Mouse (Mus musculus): ENCODE data around the gene Gm8362. TPM values are rescaled to one million over a fixed set of nuclear protein-coding genes. Genes with fewer than 3 reads are reported as not detected.
A peak's percentile ranks its signal among the peaks of the same experiment; 100 is the strongest.
"Not testable (repeated sequence)": the region's sequence is repeated elsewhere in the genome, so short reads cannot be mapped to it uniquely, and the experiment has no call there.

Gene Gm8362
- total RNA-seq (2021) = not detected
- long read RNA-seq, experiment 1 = 0 reads
- long read RNA-seq, experiment 2 = 0 reads

- not testable (repeated sequence) for DNase-seq (ENCODE audit: low spot score in 2 of 2); H3K4me3 ChIP-seq; H3K27ac ChIP-seq
These were observed at the start of gene Gm8362 for GRCm38 (mm10) chr14:6774311-6774710. Gene Gm8362 (minus strand): TSS chr14:6774411.

- not testable (repeated sequence) for H3K27ac ChIP-seq; DNase-seq (ENCODE audit: low spot score in 2 of 2); H3K4me3 ChIP-seq
These were observed 49.1 kb upstream of the Gm8362 start for GRCm38 (mm10) chr14:6823297-6823696.

- not testable (repeated sequence) for H3K4me3 ChIP-seq, H3K27ac ChIP-seq
- DNase-seq (ENCODE audit: low spot score in 2 of 2) = peak in 1 of 2 experiments; percentile 8
- peak; percentile 27; the same call in 1 of the 2 replicates for TF ChIP-seq CTCF (conservative IDR thresholded peaks at IDR 0.05)
These were observed 17.0 kb downstream of the Gm8362 start for GRCm38 (mm10) chr14:6757231-6757536.

- not testable (repeated sequence) for H3K27ac ChIP-seq; DNase-seq (ENCODE audit: low spot score in 2 of 2)
- peak overlapping the region; percentile 38 for H3K4me3 ChIP-seq
These were observed 17.6 kb downstream of the Gm8362 start for GRCm38 (mm10) chr14:6756384-6757230.

GRCm38 (mm10) chr14:6742232-6742631 is 32.0 kb downstream of the Gm8362 start, which contains the start of gene Gm3636:
Gene Gm3636 (minus strand): TSS chr14:6742332.
- not testable (repeated sequence) for H3K4me3 ChIP-seq; DNase-seq (ENCODE audit: low spot score in 2 of 2); H3K27ac ChIP-seq

GRCm38 (mm10) chr14:6720151-6720550 is 54.1 kb downstream of the Gm8362 start, which contains the start of gene Gm8050:
Gene Gm8050 (minus strand): TSS chr14:6720251.
- H3K27ac ChIP-seq; DNase-seq (ENCODE audit: low spot score in 2 of 2); H3K4me3 ChIP-seq: not testable (repeated sequence)

Other genes starting within 250 kb of the Gm8362 start
- not detected for gene Gm8356, start 237.1 kb downstream of the Gm8362 start, total RNA-seq (2021)
- 1 to 10 TPM in 1 of 2 experiments, not detected in 1; 1.6 TPM for gene Gm3629, start 183.8 kb downstream of the Gm8362 start, total RNA-seq (2021)
- not detected for gene Gm3460, start 152.0 kb downstream of the Gm8362 start, total RNA-seq (2021)
- gene Gm10251, start 90.2 kb downstream of the Gm8362 start, total RNA-seq (2021) = not detected
- under 1 TPM in 1 of 2 experiments, not detected in 1; 0.29 TPM for gene Gm8050, start 54.2 kb downstream of the Gm8362 start, total RNA-seq (2021)
- gene Gm3636, start 32.1 kb downstream of the Gm8362 start, total RNA-seq (2021) = 1 to 10 TPM; 3.6 to 3.7 TPM
- not detected for gene Gm3642, start 65.9 kb upstream of the Gm8362 start, total RNA-seq (2021)
- gene Gm3667, start 115.6 kb upstream of the Gm8362 start, total RNA-seq (2021) = 1 to 10 TPM in 1 of 2 experiments, under 1 TPM in 1; 0.93 to 1.2 TPM
- not detected for gene Gm6356, start 199.4 kb upstream of the Gm8362 start, total RNA-seq (2021)

Measured in layer of hippocampus, adult 2 months (tissue).